Mouse (Mus musculus) forebrain, embryonic 11.5 days (tissue): ENCODE measurements at regions not wholly inside any gene's neighbourhood (a gene's known extent, or its start where the extent isn't known, plus 50 kb on each side); places are given as distances from the start of the nearest gene placed in this dataset.
A peak's percentile ranks its signal among the peaks of the same experiment; 100 is the strongest.
"Not testable (repeated sequence)": the region's sequence is repeated elsewhere in the genome, so short reads cannot be mapped to it uniquely, and the experiment has no call there.

Experiments
- ATAC-seq: fragments of 200-750 bp; cut with Nextera tagmentation; replicated peaks from 2 replicates; pipeline ENCODE4 v1.8.0; 2017; ENCODE audit warnings: moderate TSS enrichment; ENCODE audit not compliant: low FRiP score
- DNase-seq: peaks from one replicate; pipeline ENCODE4 v3.0.0-alpha.2; 2017; ENCODE audit warnings: low spot score
- H3K27ac ChIP-seq: fragments of 300-500 bp; sonication (generic); 2 replicates; pipeline ENCODE4 v1.5.1; 2014; ENCODE audit warnings: low read depth, low read length
- H3K27me3 ChIP-seq: fragments of 300-500 bp; sonication (generic); 2 replicates; pipeline ENCODE4 v1.6.1; 2014; ENCODE audit warnings: mild to moderate bottlenecking, low read length, mixed read lengths; ENCODE audit not compliant: control insufficient read depth, insufficient read depth
- H3K36me3 ChIP-seq: fragments of 300-500 bp; sonication (generic); 2 replicates; pipeline ENCODE4 v1.6.1; 2014; ENCODE audit warnings: mild to moderate bottlenecking, low read length, moderate library complexity, mixed read lengths; ENCODE audit not compliant: control insufficient read depth, insufficient read depth
- H3K4me1 ChIP-seq: fragments of 300-500 bp; sonication (generic); replicated peaks from 2 replicates; pipeline ENCODE4 v1.6.1; 2014; ENCODE audit warnings: low read length, mixed read lengths; ENCODE audit not compliant: control insufficient read depth, insufficient read depth
- H3K4me2 ChIP-seq: fragments of 300-500 bp; sonication (generic); 2 replicates; pipeline ENCODE4 v1.6.1; 2014; ENCODE audit warnings: low read depth, mild to moderate bottlenecking, low read length, moderate library complexity, mixed read lengths; ENCODE audit not compliant: severe bottlenecking
- H3K4me3 ChIP-seq: fragments of 300-500 bp; sonication (generic); 2 replicates; pipeline ENCODE4 v1.5.1; 2014; ENCODE audit warnings: low read depth, low read length
- H3K9ac ChIP-seq: fragments of 300-500 bp; sonication (generic); 2 replicates; pipeline ENCODE4 v1.6.1; 2014; ENCODE audit warnings: low read length
- H3K9me3 ChIP-seq: fragments of 300-500 bp; sonication (generic); 2 replicates; pipeline ENCODE4 v1.6.1; 2016; ENCODE audit warnings: low read length, mixed read lengths; ENCODE audit not compliant: control insufficient read depth
- WGBS: fragments of 180-500 bp; shearing (Covaris S2); extraction: QIAGEN DNeasy Blood & Tissue Kit; methylation state at CpG from one replicate; pipeline ENCODE4 v1.1.7; 2014; 5-methylcytosine and 5-hydroxymethylcytosine counted together

DNA sequence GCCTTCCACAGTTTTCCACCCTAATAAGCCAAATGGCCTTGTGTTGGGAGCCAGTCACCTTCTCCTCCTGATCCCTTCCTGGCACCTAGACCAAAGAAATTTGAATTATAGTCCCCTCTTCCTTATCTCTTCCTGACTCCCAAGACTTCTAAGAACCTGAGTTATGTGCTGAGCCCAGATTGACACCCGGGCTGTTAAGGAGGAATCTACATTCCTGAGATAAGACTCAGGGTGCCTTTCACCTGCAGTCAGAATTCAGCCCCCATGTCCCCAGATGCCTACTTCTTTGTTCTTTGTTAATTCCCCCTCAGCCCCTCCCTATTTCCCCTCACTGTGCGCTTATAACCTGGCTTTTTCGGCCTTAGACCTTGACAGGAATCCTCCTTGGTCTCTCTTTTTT, 1531.6 kb upstream of the B3galt2 start:
- H3K9me3 ChIP-seq, H3K27me3 ChIP-seq: not testable (repeated sequence)

DNA sequence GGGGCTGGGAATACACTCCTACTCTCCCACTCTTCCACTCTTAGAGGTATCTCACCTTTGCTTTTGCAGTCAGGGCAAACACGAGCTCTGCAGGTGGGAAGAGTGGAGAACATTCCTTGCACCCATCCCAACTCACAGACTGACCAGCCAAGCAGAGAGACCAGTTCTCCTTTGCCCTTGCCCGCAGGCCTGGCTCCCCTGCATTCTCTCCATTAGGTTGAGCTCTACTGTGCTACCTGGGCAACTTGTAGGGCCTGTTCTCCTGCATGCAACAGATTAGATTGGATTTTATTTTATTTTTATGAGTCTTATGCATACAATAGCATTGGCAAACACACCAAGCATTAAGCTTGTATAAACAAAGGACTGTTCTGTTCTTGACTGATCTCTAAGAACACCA, 1483.2 kb upstream of the B3galt2 start:
- Histone ChIP-seq H3K9me3 (no peaks in the 10 kb centered on the region), H3K9ac (no peak overlapping the region), H3K27me3 (no peaks in the 10 kb centered on the region), H3K4me1 (no peaks in the 10 kb centered on the region), H3K27ac (no peak overlapping the region), H3K4me3 (no peak overlapping the region), H3K36me3 (no peaks in the 10 kb centered on the region), H3K4me2 (no peak overlapping the region)
- no peak for DNase-seq
- 79% methylated on average over 2 of the region's 2 CpGs for WGBS
- no peak for ATAC-seq

More for the DNA sequence above, 1531.6 kb upstream of the B3galt2 start:
- H3K27ac ChIP-seq, H3K4me2 ChIP-seq, H3K4me3 ChIP-seq, ATAC-seq, DNase-seq, H3K4me1 ChIP-seq, H3K9ac ChIP-seq, H3K36me3 ChIP-seq: not testable (repeated sequence)
- WGBS, result 28% methylated on average over 3 of the region's 3 CpGs

- Histone ChIP-seq H3K36me3 (no peaks in the 10 kb centered on the region), H3K9ac (no peak overlapping the region), H3K27ac (no peak overlapping the region), H3K4me3 (no peak overlapping the region), H3K27me3 (no peaks in the 10 kb centered on the region), H3K4me2 (no peak overlapping the region), H3K9me3 (no peaks in the 10 kb centered on the region), H3K4me1 (no peaks in the 10 kb centered on the region)
- ATAC-seq (peak; percentile 42; the same call in 1 of the 2 replicates), DNase-seq (no peak)
Observed at GRCm38 (mm10) chr1:142159481-142159880, 1481.0 kb upstream of the B3galt2 start.

- no peaks in the 10 kb centered on the region for H3K4me1 ChIP-seq
- H3K4me2 ChIP-seq, result no peak overlapping the region
- H3K9ac ChIP-seq, result no peak overlapping the region
- H3K27ac ChIP-seq, result no peak overlapping the region
- no peaks in the 10 kb centered on the region for H3K9me3 ChIP-seq
- H3K36me3 ChIP-seq, result no peaks in the 10 kb centered on the region
- H3K27me3 ChIP-seq, result no peaks in the 10 kb centered on the region
- ATAC-seq, result peak; percentile 71
- H3K4me3 ChIP-seq, result no peak overlapping the region
- no peak for DNase-seq
Observed at GRCm38 (mm10) chr1:142166945-142167344, 1473.5 kb upstream of the B3galt2 start.

GRCm38 (mm10) chr1:142171134-142171533, 1469.3 kb upstream of the B3galt2 start:
- Histone ChIP-seq H3K27me3 (no peaks in the 10 kb centered on the region), H3K4me1 (no peaks in the 10 kb centered on the region), H3K9me3 (no peaks in the 10 kb centered on the region), H3K36me3 (no peaks in the 10 kb centered on the region), H3K9ac (no peak overlapping the region), H3K4me3 (no peak overlapping the region), H3K4me2 (no peak overlapping the region), H3K27ac (no peak overlapping the region)
- DNase-seq (no peak), ATAC-seq (no peak)
- WGBS, result 79% methylated on average over 1 of the region's 1 CpGs

DNA sequence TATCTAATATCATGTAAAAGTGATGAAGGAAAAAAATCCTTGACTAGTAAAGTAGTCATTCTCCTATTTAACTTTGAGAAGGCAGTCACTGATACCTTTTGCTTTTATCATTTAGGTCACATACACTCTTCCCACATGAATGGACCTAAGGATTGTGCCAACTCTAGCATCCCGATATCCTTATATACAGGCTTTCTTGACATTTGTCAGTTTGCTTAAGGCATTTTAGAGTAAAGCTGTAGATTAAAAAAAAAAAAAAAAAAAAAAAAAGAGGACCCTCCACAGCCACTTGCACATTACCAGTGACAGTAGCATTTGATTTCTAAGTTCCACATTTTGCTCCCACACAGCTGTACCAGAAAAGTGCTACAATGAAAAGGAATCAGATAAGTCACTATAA, 1425.7 kb upstream of the B3galt2 start:
- DNase-seq, result no peak
- no peaks in the 10 kb centered on the region for H3K4me1 ChIP-seq
- H3K36me3 ChIP-seq, result no peaks in the 10 kb centered on the region
- H3K4me2 ChIP-seq, result no peak overlapping the region
- no peak for ATAC-seq
- no peak overlapping the region for H3K9ac ChIP-seq
- no peaks in the 10 kb centered on the region for H3K9me3 ChIP-seq
- H3K27me3 ChIP-seq, result no peaks in the 10 kb centered on the region
- 91% methylated on average over 1 of the region's 1 CpGs for WGBS
- no peak overlapping the region for H3K4me3 ChIP-seq
- H3K27ac ChIP-seq, result no peak overlapping the region
